Mouse (Mus musculus): Measurements from ENCODE around the gene Rab28. TPM values are rescaled to one million over a fixed set of nuclear protein-coding genes. Genes with fewer than 3 reads are reported as not detected.

The Rab28 gene
- polyA plus RNA-seq (2012; rRNA removed; ENCODE audit: low replicate concordance): 31.0 and 47.2 TPM in 2 replicates

GRCm38 (mm10) chr5:41708051-41708630 is at the start of gene Rab28:
Gene Rab28, minus strand, starts transcription at chr5:41708157.

Other genes with a start within 250 kb of the Rab28 start
- 1.6 and 2.8 TPM in 2 replicates for gene Nkx3-2, start 56.3 kb upstream of the Rab28 start, polyA plus RNA-seq (2012; rRNA removed; ENCODE audit: low replicate concordance)
- 0.96 and 1.3 TPM in 2 replicates for gene Bod1l, start 136.2 kb upstream of the Rab28 start, polyA plus RNA-seq (2012; rRNA removed; ENCODE audit: low replicate concordance)

Data from duodenum, adult 2 months (tissue).